Mouse (Mus musculus): ENCODE results near the gene Smlr1. TPM values are rescaled to one million over a fixed set of nuclear protein-coding genes. Genes with fewer than 3 reads are reported as not detected.

Smlr1 gene
- polyA plus RNA-seq (2012; fragmentation: generic; extraction: Trizol), result 0.05 TPM

DNA sequence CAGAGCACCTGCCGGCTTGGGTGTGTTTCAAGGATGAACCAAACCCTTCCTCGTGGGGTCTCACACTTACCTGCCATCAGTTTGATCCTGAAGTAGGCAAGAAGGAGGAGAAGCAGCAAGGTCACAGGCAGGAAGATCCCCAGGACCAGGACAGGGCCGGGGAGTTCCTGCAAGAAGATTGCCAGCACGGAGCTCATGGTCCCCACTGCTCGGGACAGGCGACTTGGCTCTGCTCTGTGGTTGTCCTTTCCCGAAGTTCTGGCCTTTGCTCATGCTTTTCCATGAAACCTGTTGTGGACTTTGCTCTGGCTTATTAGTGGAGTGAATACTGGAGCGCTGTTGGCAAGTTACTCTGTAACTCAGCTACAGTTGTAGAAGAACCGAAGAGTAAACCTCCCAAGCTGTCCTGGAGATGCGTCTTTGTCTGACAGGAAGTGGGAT lies at the start of gene Smlr1:
TSS of gene Smlr1 (minus strand) at position 377 of the 441 bp plus-strand sequence.
- Histone ChIP-seq H3K4me3 (no peak within 1 kb of the TSS), H3K79me2 (ENCODE audit: control insufficient read depth, insufficient read depth) (no peaks in the 10 kb centered on the region), H3K36me3 (ENCODE audit: control insufficient read depth, insufficient read depth) (no peaks in the 10 kb centered on the region), H3K4me2 (ENCODE audit: low read depth) (no peak within 1 kb of the TSS), H3ac (ENCODE audit: control insufficient read depth, insufficient read length) (no peak within 1 kb of the TSS), H3K27me3 (ENCODE audit: control insufficient read depth, insufficient read depth, insufficient read length) (no peaks in the 10 kb centered on the region)
- TF ChIP-seq REST (IDR thresholded peaks at IDR 0.05; ENCODE audit: insufficient read depth, insufficient read length) (no peak), TCF12 (IDR thresholded peaks at IDR 0.05; ENCODE audit: insufficient read depth, poor library complexity, severe bottlenecking) (no peak), MYOG (IDR thresholded peaks at IDR 0.05; ENCODE audit: control insufficient read depth in 1 of 3, insufficient read depth in 1 of 3, insufficient read length in 2 of 3, low read depth in 2 of 3) (no peak), TCF3 (IDR thresholded peaks at IDR 0.05; ENCODE audit: insufficient read length, low read depth) (no peak), MAX (IDR thresholded peaks at IDR 0.05; ENCODE audit: low read depth) (no peak), POLR2AphosphoS2 (IDR thresholded peaks at IDR 0.05; ENCODE audit: insufficient read length, low read depth) (no peak), CEBPB (IDR thresholded peaks at IDR 0.05; ENCODE audit: insufficient read depth, poor library complexity, severe bottlenecking) (no peak), MYOD1 (IDR thresholded peaks at IDR 0.05; ENCODE audit: control insufficient read depth in 1 of 3, insufficient read length in 2 of 3, low read depth in 2 of 3) (no peak), E2F4 (IDR thresholded peaks at IDR 0.05; ENCODE audit: insufficient read depth) (no peak), POLR2A (IDR thresholded peaks at IDR 0.05; ENCODE audit: insufficient read length, low read depth) (no peak), USF1 (IDR thresholded peaks at IDR 0.05; ENCODE audit: low read depth) (no peak), SRF (IDR thresholded peaks at IDR 0.05; ENCODE audit: control insufficient read depth, insufficient read length, low read depth) (no peak)

DNA sequence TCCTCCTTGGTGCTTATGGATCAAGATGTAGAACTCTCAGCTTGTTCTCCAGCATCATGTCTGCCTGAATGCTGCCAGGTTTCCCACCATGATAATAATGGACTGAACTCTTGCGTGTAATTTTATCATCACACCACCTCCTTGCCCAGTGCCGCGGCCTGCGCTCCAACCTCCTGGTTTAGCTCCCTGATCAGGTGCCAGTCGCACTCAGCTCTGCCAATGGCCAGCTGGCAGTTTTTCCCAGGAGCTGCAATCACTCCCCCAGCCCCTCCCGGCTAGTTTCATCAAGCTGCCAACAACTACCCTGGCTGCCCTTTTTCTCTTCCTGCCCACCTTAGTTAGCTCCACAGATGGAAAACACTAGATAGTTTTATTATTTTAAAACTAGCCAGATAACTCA lies 48.8 kb upstream of the Smlr1 start:
- no peak overlapping the region for H3K4me3 ChIP-seq

DNA sequence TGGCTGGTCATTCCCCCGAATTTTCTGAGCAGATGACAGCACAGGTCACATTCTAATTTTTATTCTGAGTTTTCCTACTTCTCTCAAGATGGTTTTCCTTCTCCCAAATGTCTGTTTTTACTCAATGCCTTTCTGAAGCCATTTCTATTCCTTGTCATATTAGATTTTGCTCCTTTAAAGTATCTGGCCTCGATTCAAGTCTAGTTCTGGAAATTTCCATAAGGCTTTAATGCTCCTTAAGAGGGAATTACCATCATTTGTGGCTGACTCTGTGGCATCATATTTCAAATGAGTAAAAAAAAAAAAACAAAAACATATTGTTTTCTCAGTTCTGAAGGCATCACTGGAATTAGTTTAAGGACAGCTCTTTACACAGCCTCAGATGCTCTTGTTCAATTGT lies 44.0 kb upstream of the Smlr1 start:
- no peaks in the 10 kb centered on the region for H3K36me3 ChIP-seq (ENCODE audit: control insufficient read depth, insufficient read depth)

More for the DNA sequence above, 48.8 kb upstream of the Smlr1 start:
- H3K27me3 ChIP-seq (ENCODE audit: control insufficient read depth, insufficient read depth, insufficient read length), result no peaks in the 10 kb centered on the region
- H3K36me3 ChIP-seq (ENCODE audit: control insufficient read depth, insufficient read depth), result no peaks in the 10 kb centered on the region
- no peak overlapping the region for H3K4me2 ChIP-seq (ENCODE audit: low read depth)
- no peaks in the 10 kb centered on the region for H3K79me2 ChIP-seq (ENCODE audit: control insufficient read depth, insufficient read depth)
- TF ChIP-seq E2F4 (IDR thresholded peaks at IDR 0.05; ENCODE audit: insufficient read depth) (no peak), POLR2AphosphoS2 (IDR thresholded peaks at IDR 0.05; ENCODE audit: insufficient read length, low read depth) (no peak), CEBPB (IDR thresholded peaks at IDR 0.05; ENCODE audit: insufficient read depth, poor library complexity, severe bottlenecking) (no peak), MAX (IDR thresholded peaks at IDR 0.05; ENCODE audit: low read depth) (no peak), TCF3 (IDR thresholded peaks at IDR 0.05; ENCODE audit: insufficient read length, low read depth) (no peak)
- no peak overlapping the region for H3ac ChIP-seq (ENCODE audit: control insufficient read depth, insufficient read length)

DNA sequence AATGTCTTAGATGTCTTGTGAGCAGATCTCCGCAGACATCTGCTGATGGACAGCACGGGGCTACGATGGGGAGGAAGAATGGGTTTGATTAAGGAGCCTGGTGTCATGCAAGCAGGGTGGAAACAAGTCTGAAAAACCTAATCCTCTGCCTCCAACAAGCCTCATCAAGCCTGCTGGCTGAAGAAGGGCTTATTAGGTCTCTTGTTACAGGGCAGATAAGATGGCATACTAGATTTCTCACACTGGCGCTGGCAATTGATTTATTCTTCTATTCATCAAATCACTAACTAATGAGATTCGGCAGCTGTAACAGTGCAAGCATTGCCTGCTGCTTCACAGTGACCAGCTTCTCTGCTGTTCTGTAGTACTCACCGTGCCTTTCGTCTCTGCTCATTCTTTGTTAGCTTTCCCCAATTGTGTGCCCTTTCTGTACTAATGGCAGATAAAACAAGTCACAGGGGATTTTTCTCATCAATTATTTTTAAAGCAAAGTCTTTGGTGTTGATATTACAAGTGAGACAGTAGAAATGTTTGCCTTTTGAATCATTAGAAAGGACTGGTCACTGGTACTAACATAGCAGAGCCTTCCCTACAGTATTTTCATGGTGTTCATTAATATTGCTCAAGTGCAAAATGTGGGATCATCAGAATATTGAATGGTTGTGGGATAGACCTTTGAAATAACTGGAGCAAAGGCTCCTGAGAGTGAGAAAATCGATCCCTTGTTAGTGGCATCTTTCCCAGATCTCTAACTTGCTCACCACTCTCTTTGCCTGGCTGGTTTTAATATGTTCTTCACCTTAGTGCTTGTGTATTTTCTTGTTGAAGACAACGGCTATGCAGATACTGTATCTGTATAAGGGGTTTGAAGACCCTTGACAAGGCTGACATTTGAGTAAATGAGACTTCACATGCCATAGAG lies 35.5 kb upstream of the Smlr1 start:
- Histone ChIP-seq H3K36me3 (ENCODE audit: control insufficient read depth, insufficient read depth) (no peaks in the 10 kb centered on the region), H3K79me2 (ENCODE audit: control insufficient read depth, insufficient read depth) (no peaks in the 10 kb centered on the region), H3K27me3 (ENCODE audit: control insufficient read depth, insufficient read depth, insufficient read length) (no peaks in the 10 kb centered on the region), H3ac (ENCODE audit: control insufficient read depth, insufficient read length) (no peak overlapping the region), H3K4me2 (ENCODE audit: low read depth) (no peak overlapping the region), H3K4me3 (no peak overlapping the region)
- no peak for TF ChIP-seq E2F4 (IDR thresholded peaks at IDR 0.05; ENCODE audit: insufficient read depth)
- TF ChIP-seq TCF3 (IDR thresholded peaks at IDR 0.05; ENCODE audit: insufficient read length, low read depth), result no peak
- TF ChIP-seq CEBPB (IDR thresholded peaks at IDR 0.05; ENCODE audit: insufficient read depth, poor library complexity, severe bottlenecking), result no peak

More for the DNA sequence above, 44.0 kb upstream of the Smlr1 start:
- H3K4me3 ChIP-seq, result no peak overlapping the region
- no peak overlapping the region for H3ac ChIP-seq (ENCODE audit: control insufficient read depth, insufficient read length)
- TF ChIP-seq MAX (IDR thresholded peaks at IDR 0.05; ENCODE audit: low read depth) (no peak), CEBPB (IDR thresholded peaks at IDR 0.05; ENCODE audit: insufficient read depth, poor library complexity, severe bottlenecking) (no peak), MYOD1 (IDR thresholded peaks at IDR 0.05; ENCODE audit: control insufficient read depth in 1 of 3, insufficient read length in 2 of 3, low read depth in 2 of 3) (no peak), USF1 (IDR thresholded peaks at IDR 0.05; ENCODE audit: low read depth) (no peak), TCF12 (IDR thresholded peaks at IDR 0.05; ENCODE audit: insufficient read depth, poor library complexity, severe bottlenecking) (no peak), POLR2AphosphoS2 (IDR thresholded peaks at IDR 0.05; ENCODE audit: insufficient read length, low read depth) (no peak), REST (IDR thresholded peaks at IDR 0.05; ENCODE audit: insufficient read depth, insufficient read length) (no peak), SRF (IDR thresholded peaks at IDR 0.05; ENCODE audit: control insufficient read depth, insufficient read length, low read depth) (no peak), MYOG (IDR thresholded peaks at IDR 0.05; ENCODE audit: control insufficient read depth in 1 of 3, insufficient read depth in 1 of 3, insufficient read length in 2 of 3, low read depth in 2 of 3) (no peak), TCF3 (IDR thresholded peaks at IDR 0.05; ENCODE audit: insufficient read length, low read depth) (no peak), E2F4 (IDR thresholded peaks at IDR 0.05; ENCODE audit: insufficient read depth) (no peak), POLR2A (IDR thresholded peaks at IDR 0.05; ENCODE audit: insufficient read length, low read depth) (no peak)
- no peak overlapping the region for H3K4me2 ChIP-seq (ENCODE audit: low read depth)
- no peaks in the 10 kb centered on the region for H3K79me2 ChIP-seq (ENCODE audit: control insufficient read depth, insufficient read depth)
- no peaks in the 10 kb centered on the region for H3K27me3 ChIP-seq (ENCODE audit: control insufficient read depth, insufficient read depth, insufficient read length)

DNA sequence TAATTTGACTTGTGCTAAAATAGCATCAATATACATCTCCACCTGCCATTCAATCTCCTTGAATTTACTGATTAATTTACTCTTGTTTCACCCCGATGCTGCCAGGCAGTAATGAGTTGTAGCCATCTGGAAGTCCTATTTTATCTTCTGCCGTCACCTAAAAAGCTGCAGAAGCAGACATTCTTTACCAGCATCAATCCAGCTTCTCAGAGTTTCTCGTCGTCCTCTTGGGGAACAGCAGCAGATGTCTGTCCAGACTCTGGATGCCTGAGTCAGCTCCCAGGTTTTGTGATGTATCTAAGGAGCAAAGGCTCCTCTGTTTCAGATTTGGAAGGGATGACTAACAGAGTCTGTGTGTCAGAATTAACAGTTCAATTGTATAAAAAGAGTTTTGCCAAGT lies 16.9 kb upstream of the Smlr1 start:
- Histone ChIP-seq H3K4me3 (no peak overlapping the region), H3K36me3 (ENCODE audit: control insufficient read depth, insufficient read depth) (no peaks in the 10 kb centered on the region), H3K79me2 (ENCODE audit: control insufficient read depth, insufficient read depth) (no peaks in the 10 kb centered on the region), H3K27me3 (ENCODE audit: control insufficient read depth, insufficient read depth, insufficient read length) (no peaks in the 10 kb centered on the region), H3K4me2 (ENCODE audit: low read depth) (no peak overlapping the region), H3ac (ENCODE audit: control insufficient read depth, insufficient read length) (no peak overlapping the region)
- TF ChIP-seq REST (IDR thresholded peaks at IDR 0.05; ENCODE audit: insufficient read depth, insufficient read length), result no peak
- TF ChIP-seq MYOD1 (IDR thresholded peaks at IDR 0.05; ENCODE audit: control insufficient read depth in 1 of 3, insufficient read length in 2 of 3, low read depth in 2 of 3), result no peak
- TF ChIP-seq USF1 (IDR thresholded peaks at IDR 0.05; ENCODE audit: low read depth), result no peak
- no peak for TF ChIP-seq POLR2A (IDR thresholded peaks at IDR 0.05; ENCODE audit: insufficient read length, low read depth)
- no peak for TF ChIP-seq E2F4 (IDR thresholded peaks at IDR 0.05; ENCODE audit: insufficient read depth)
- TF ChIP-seq MYOG (IDR thresholded peaks at IDR 0.05; ENCODE audit: control insufficient read depth in 1 of 3, insufficient read depth in 1 of 3, insufficient read length in 2 of 3, low read depth in 2 of 3), result no peak
- TF ChIP-seq TCF12 (IDR thresholded peaks at IDR 0.05; ENCODE audit: insufficient read depth, poor library complexity, severe bottlenecking), result no peak
- TF ChIP-seq POLR2AphosphoS2 (IDR thresholded peaks at IDR 0.05; ENCODE audit: insufficient read length, low read depth), result no peak
- TF ChIP-seq MAX (IDR thresholded peaks at IDR 0.05; ENCODE audit: low read depth), result no peak
- no peak for TF ChIP-seq SRF (IDR thresholded peaks at IDR 0.05; ENCODE audit: control insufficient read depth, insufficient read length, low read depth)
- TF ChIP-seq CEBPB (IDR thresholded peaks at IDR 0.05; ENCODE audit: insufficient read depth, poor library complexity, severe bottlenecking), result no peak
- TF ChIP-seq TCF3 (IDR thresholded peaks at IDR 0.05; ENCODE audit: insufficient read length, low read depth), result no peak
